Mouse (Mus musculus): Measurements from ENCODE around the gene Olfr403.
"Not testable (repeated sequence)": the region's sequence is repeated elsewhere in the genome, so short reads cannot be mapped to it uniquely, and the experiment has no call there.

The Olfr403 gene

DNA sequence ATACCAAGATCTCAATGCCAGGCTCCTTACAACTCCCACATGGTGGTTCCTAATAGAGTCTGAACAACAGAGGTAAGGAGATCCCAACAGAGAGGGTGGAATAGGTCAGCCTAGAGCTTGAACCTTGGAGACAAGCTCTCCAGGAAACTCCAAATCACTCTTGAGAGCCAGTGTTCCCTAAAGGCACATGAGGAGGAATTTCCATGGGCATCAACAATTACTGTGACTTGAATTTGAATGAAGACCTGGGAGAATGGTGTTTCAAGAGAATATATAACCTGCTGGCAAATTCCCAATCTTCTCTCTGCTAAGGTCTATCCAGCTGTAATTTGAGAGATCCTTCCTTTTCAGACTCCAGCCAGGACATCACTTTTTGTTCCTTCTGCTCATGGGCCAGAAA lies at the start of gene Olfr403:
Olfr403 (plus strand) TSS at position 301 of the 400 bp plus-strand sequence.
- DNase-seq (ENCODE audit: low spot score in 2 of 2), result no peak

DNA sequence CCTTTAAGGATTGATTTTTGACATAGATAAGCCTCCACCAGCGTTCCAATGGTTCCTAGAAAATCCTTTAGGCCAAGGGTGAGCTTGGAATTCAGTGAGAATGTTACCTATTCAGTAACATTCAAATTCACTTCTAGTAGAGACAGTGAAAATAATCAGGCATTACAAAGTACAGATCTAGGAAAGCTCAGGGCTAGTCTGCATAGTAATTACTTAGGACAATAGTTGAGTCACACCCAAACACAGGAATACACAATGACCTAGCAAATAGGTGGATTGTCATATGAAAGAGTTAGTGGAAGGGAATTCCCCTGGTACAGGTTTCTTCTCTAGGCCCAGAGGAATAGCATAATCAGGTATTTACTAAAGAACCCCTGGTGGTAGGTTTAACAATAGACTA lies 46.0 kb upstream of the Olfr403 start:
- not testable (repeated sequence) for DNase-seq (ENCODE audit: low spot score in 2 of 2)

GRCm38 (mm10) chr11:74145866-74146265 lies 40.2 kb upstream of the Olfr403 start:
- DNase-seq (ENCODE audit: low spot score in 2 of 2), result no peak

GRCm38 (mm10) chr11:74153229-74153628 lies 32.8 kb upstream of the Olfr403 start, which contains the start of gene Olfr402:
Gene Olfr402, plus strand, starts transcription at chr11:74153529.
- DNase-seq (ENCODE audit: low spot score in 2 of 2), result no peak

GRCm38 (mm10) chr11:74168771-74169170 lies 17.3 kb upstream of the Olfr403 start:
- DNase-seq (ENCODE audit: low spot score in 2 of 2), result no peak

GRCm38 (mm10) chr11:74183168-74183567 lies 2.9 kb upstream of the Olfr403 start:
- no peak for DNase-seq (ENCODE audit: low spot score in 2 of 2)

GRCm38 (mm10) chr11:74183745-74184144 lies 2.3 kb upstream of the Olfr403 start:
- no peak for DNase-seq (ENCODE audit: low spot score in 2 of 2)

DNA sequence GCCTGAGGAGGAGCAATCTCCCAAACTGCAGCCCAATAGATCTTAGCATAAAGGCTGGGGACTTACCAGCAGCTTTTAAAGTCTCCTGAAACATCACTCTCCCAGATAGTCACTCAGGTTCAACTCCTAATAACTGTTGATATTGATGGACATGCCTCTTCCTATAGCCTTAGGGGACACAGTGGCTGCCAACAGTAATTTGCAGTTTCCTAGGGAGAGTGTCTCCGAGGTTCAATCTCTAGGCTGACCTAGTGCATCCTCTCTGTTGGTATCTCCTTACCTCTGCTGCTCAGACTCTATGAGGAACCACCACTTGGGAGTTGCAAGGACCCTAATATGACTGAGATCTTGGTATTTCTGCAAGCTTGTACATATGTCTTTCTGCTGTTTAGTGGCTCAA lies 25.2 kb downstream of the Olfr403 start, which contains the start of gene Olfr43:
Olfr43 (minus strand) TSS at position 101 of the 400 bp plus-strand sequence.
- DNase-seq (ENCODE audit: low spot score in 2 of 2), result no peak

DNA sequence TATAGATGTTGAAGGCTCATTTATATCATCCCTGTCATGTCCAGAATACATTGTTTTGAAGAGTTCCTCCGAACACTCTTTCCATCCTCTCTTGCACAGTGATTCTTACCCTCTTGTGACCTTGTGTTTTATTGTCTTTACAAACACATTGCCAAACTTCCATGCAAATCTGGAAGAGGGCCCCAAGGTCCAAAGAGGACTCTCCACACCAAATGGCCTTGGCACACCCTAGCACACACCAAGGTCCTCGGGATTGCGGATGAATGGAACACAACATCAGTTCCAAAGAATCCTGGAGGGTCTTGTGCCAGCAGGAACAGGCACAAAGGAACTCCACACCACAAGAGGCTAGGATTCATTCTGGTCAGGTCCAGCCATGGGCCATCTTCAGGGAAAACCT lies 55.2 kb downstream of the Olfr403 start:
- no peak for DNase-seq (ENCODE audit: low spot score in 2 of 2)
